Mouse (Mus musculus) ES-Bruce4 (cell line): ENCODE measurements around the gene Mast1.

Experiments used
- CTCF ChIP-seq: IDR thresholded peaks from one replicate; pipeline ENCODE4 v1.8.1; 2011; ENCODE audit warnings: low read depth, low read length
- POLR2A ChIP-seq: IDR thresholded peaks from one replicate; pipeline ENCODE4 v1.8.1; 2011; ENCODE audit warnings: low read length; ENCODE audit not compliant: insufficient read depth

DNA sequence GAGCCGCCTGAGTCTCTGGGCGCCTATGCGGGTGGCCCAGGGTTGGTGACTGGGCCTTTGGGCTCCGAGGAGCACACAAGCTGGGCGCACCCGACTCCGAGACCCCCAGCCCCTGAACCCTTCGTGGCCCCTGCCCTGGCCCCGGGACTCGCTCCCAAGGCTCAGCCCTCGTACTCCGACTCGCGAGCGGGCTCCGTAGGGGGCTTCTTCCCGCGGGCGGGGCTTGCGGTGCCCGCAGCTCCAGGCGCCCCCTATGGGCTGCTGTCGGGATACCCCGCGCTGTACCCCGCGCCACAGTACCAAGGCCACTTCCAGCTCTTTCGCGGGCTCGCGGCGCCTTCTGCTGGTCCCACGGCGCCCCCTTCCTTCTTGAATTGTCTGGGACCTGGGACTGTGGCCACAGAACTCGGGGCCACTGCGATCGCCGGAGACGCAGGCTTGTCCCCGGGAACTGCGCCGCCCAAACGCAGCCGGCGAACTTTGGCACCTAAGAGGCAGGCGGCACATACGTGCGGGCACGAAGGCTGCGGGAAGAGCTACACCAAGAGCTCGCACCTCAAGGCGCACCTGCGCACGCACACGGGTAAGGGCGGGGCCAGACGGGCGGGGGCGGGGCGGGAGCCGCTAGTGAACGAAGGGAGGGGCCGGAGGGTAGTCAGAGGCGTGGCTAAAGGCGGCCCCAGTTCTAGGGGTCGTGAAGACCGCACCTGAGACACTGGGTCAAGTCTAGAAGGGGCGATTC is 34.1 kb downstream of the Mast1 start:
- peak; percentile 62 for TF ChIP-seq CTCF
- peak; percentile 73 for TF ChIP-seq POLR2A
